Mouse (Mus musculus): ENCODE results near the gene Tapbp. TPM values are rescaled to one million over a fixed set of nuclear protein-coding genes. Genes with fewer than 3 reads are reported as not detected.
"Not testable (repeated sequence)": the region's sequence is repeated elsewhere in the genome, so short reads cannot be mapped to it uniquely, and the experiment has no call there.

Gene Tapbp
- polyA plus RNA-seq, 1 experiment: 28.5 TPM

DNA sequence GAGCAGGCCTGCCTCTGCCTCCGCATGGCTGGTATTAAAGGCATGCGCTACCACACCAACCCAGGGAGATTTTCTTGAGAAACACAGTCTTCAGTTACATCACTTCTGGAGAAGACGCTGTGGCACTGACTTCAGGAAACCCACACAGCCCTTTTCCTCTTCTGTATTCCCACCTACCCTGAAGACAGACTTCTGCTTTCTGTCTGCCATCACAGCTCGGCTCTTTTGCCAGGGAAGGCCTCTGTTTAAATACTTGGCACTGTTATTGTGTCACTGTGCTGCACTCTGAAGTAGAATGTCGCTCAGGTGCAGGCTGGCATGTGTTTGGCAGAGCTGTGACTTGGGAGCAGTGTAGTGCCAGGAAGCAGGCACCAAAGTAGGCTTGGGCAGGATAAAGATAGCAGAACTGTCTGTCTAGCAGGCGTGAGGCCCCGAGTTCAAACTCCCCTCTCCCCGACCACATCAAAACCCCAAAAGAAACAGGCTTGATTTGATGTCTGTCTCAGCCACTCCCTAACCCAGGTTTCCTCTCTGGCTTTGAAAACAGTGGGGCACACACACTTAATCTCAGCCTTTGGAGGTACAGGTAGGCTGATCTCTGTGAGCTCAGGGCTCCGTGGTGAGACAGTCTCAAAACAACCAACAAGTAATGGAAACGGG lies 31.9 kb downstream of the Tapbp start:
- TF ChIP-seq POLR2A (IDR thresholded peaks at IDR 0.05; ENCODE audit: borderline replicate concordance, insufficient read depth, low read length): no peak
- TF ChIP-seq CTCF (IDR thresholded peaks at IDR 0.05; ENCODE audit: borderline replicate concordance, insufficient read depth, low read depth, low read length): no peak
- Histone ChIP-seq H3K4me1 (ENCODE audit: control insufficient read depth, insufficient read depth, low read length) (peaks cover 16% of the 10 kb centered on the region), H3K4me3 (replicated peaks; ENCODE audit: insufficient read depth, low read depth, low read length) (no peak overlapping the region), H3K27ac (ENCODE audit: insufficient read depth, low read length) (no peak overlapping the region), H3K27me3 (ENCODE audit: control insufficient read depth, insufficient read depth, low read length) (no peaks in the 10 kb centered on the region)
- DNase-seq: no peak
- 76% methylated on average over 10 of the region's 10 CpGs for WGBS

GRCm38 (mm10) chr17:33948090-33948904 lies 32.6 kb downstream of the Tapbp start:
- Histone ChIP-seq H3K4me1 (ENCODE audit: control insufficient read depth, insufficient read depth, low read length) (peaks cover 16% of the 10 kb centered on the region), H3K27ac (ENCODE audit: insufficient read depth, low read length) (no peak overlapping the region), H3K4me3 (replicated peaks; ENCODE audit: insufficient read depth, low read depth, low read length) (no peak overlapping the region), H3K27me3 (ENCODE audit: control insufficient read depth, insufficient read depth, low read length) (no peaks in the 10 kb centered on the region)
- TF ChIP-seq POLR2A (IDR thresholded peaks at IDR 0.05; ENCODE audit: borderline replicate concordance, insufficient read depth, low read length) (no peak), CTCF (IDR thresholded peaks at IDR 0.05; ENCODE audit: borderline replicate concordance, insufficient read depth, low read depth, low read length) (no peak)
- no peak for DNase-seq
- WGBS: 78% methylated on average over 22 of the region's 22 CpGs

DNA sequence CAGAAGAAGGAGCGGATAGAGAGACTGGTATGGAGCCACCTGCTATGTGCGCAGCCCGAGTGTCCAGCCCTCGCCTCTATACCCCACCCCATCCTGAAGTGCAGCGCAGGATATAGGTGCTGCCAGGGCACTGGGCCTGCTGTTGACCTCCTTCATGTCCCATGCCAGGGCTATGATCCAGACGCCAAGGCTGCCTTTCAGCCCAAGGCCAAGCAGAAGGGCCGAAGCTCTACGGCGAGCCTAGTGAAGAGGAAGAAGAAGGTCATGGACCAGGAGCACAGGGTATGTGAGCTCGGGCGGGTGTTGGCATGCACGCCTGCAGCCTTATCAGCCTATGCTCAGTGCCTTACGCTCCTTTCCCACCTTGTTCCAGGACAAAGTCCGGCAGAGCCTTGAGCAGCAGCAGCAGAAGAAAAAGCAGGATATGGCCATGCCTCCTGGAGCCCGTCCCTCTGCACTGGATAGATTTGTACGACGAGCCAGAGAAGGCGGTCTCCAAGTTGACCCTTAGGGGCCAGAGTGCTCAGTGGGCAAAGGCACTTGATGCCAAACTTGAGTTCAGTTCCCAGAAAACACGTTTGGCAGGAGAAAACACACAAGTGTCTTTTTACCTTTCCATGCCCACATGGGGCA lies 33.3 kb downstream of the Tapbp start:
- no peak overlapping the region for H3K4me3 ChIP-seq (replicated peaks; ENCODE audit: insufficient read depth, low read depth, low read length)
- H3K27me3 ChIP-seq (ENCODE audit: control insufficient read depth, insufficient read depth, low read length): no peaks in the 10 kb centered on the region
- no peak for DNase-seq
- peaks cover 16% of the 10 kb centered on the region for H3K4me1 ChIP-seq (ENCODE audit: control insufficient read depth, insufficient read depth, low read length)
- 82% methylated on average over 19 of the region's 19 CpGs for WGBS
- no peak overlapping the region for H3K27ac ChIP-seq (ENCODE audit: insufficient read depth, low read length)
- TF ChIP-seq POLR2A (IDR thresholded peaks at IDR 0.05; ENCODE audit: borderline replicate concordance, insufficient read depth, low read length) (no peak), CTCF (IDR thresholded peaks at IDR 0.05; ENCODE audit: borderline replicate concordance, insufficient read depth, low read depth, low read length) (no peak)

DNA sequence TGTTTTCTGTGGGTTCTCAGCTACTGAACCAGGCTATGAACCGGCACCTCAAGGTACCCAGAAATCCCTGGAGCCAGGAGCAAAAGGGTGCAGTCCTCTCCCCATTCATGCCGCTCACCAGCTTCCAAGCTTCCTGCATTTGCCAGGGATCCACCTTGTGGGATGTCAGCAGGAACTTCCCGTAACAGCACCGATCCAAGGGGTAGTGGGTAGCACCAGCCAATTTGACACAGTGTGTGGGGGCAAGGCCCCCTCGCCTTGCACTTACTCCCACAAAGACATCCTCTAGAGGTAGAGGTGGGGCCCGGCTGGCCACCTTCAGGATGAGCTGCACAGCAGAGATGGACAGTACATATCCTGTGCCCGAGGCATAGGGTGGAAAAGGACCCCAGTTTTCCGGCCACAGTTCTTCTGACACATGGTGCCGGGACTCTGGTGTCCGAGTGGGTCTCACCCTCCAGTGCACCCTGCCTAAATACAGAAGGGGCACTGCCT lies 34.5 kb downstream of the Tapbp start:
- peaks cover 16% of the 10 kb centered on the region for H3K4me1 ChIP-seq (ENCODE audit: control insufficient read depth, insufficient read depth, low read length)
- H3K27ac ChIP-seq (ENCODE audit: insufficient read depth, low read length): peak overlapping the region; percentile 30
- WGBS: 54% methylated on average over 10 of the region's 10 CpGs
- DNase-seq: no peak
- peak overlapping the region; percentile 71 for H3K4me3 ChIP-seq (replicated peaks; ENCODE audit: insufficient read depth, low read depth, low read length)
- no peaks in the 10 kb centered on the region for H3K27me3 ChIP-seq (ENCODE audit: control insufficient read depth, insufficient read depth, low read length)
- TF ChIP-seq CTCF (IDR thresholded peaks at IDR 0.05; ENCODE audit: borderline replicate concordance, insufficient read depth, low read depth, low read length) (no peak), POLR2A (IDR thresholded peaks at IDR 0.05; ENCODE audit: borderline replicate concordance, insufficient read depth, low read length) (no peak)

GRCm38 (mm10) chr17:33951021-33951946 lies 35.6 kb downstream of the Tapbp start, which contains the start of gene B3galt4:
Gene B3galt4, minus strand, starts transcription at chr17:33951488.
- Histone ChIP-seq H3K4me1 (ENCODE audit: control insufficient read depth, insufficient read depth, low read length) (peaks cover 16% of the 10 kb centered on the region), H3K4me3 (replicated peaks; ENCODE audit: insufficient read depth, low read depth, low read length) (peak within 1 kb of the TSS; percentile 71), H3K27me3 (ENCODE audit: control insufficient read depth, insufficient read depth, low read length) (no peaks in the 10 kb centered on the region), H3K27ac (ENCODE audit: insufficient read depth, low read length) (peak within 1 kb of the TSS; percentile 30)
- WGBS: under 1% methylated on average over 45 of the region's 45 CpGs
- TF ChIP-seq POLR2A (IDR thresholded peaks at IDR 0.05; ENCODE audit: borderline replicate concordance, insufficient read depth, low read length): peak; percentile 43; the same call in 1 of the 2 replicates
- no peak for TF ChIP-seq CTCF (IDR thresholded peaks at IDR 0.05; ENCODE audit: borderline replicate concordance, insufficient read depth, low read depth, low read length)
- peak; percentile 68 to 73 for DNase-seq

GRCm38 (mm10) chr17:33952015-33952414 lies 36.3 kb downstream of the Tapbp start:
- not testable (repeated sequence) for H3K27me3 ChIP-seq (ENCODE audit: control insufficient read depth, insufficient read depth, low read length); H3K4me3 ChIP-seq (replicated peaks; ENCODE audit: insufficient read depth, low read depth, low read length); H3K27ac ChIP-seq (ENCODE audit: insufficient read depth, low read length); DNase-seq
- peaks cover 16% of the 10 kb centered on the region for H3K4me1 ChIP-seq (ENCODE audit: control insufficient read depth, insufficient read depth, low read length)
- WGBS: 64% methylated on average over 13 of the region's 13 CpGs

DNA sequence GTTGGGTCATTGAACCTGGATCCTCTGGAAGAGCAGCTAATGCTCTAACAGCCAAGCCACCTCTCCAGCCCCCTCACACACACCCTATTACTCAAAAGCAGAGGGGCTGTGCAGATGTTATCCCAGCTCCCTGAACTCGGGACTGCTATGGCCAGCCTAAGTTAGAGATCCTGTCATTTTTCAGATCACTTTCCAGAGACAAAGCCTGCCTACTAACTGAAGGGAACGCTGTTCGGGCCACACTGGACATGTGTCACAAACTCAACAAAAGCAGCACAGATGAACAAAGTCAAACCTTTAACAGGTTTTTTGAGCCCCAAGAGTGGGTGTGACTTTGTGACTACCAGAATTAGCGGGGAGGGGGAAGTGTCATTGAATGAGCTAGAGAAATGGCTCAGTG lies 37.2 kb downstream of the Tapbp start:
- no peak for DNase-seq
- no peak overlapping the region for H3K27ac ChIP-seq (ENCODE audit: insufficient read depth, low read length)

More for the DNA sequence above, 37.2 kb downstream of the Tapbp start:
- WGBS: 71% methylated on average over 4 of the region's 4 CpGs
- Histone ChIP-seq H3K27me3 (ENCODE audit: control insufficient read depth, insufficient read depth, low read length) (no peaks in the 10 kb centered on the region), H3K4me3 (replicated peaks; ENCODE audit: insufficient read depth, low read depth, low read length) (no peak overlapping the region), H3K4me1 (ENCODE audit: control insufficient read depth, insufficient read depth, low read length) (peaks cover 16% of the 10 kb centered on the region)
- no peak for TF ChIP-seq POLR2A (IDR thresholded peaks at IDR 0.05; ENCODE audit: borderline replicate concordance, insufficient read depth, low read length)
- TF ChIP-seq CTCF (IDR thresholded peaks at IDR 0.05; ENCODE audit: borderline replicate concordance, insufficient read depth, low read depth, low read length): no peak

All from cerebellum, adult 2 months (tissue).